In genomic region chr13:52565103-52565739, GRCm38 (mm10) we compare ENCODE assay signal across 8 mouse cellular contexts. TPM values are rescaled to one million over a fixed set of nuclear protein-coding genes. Genes with fewer than 3 reads are reported as not detected.
A peak's percentile ranks its signal among the peaks of the same experiment; 100 is the strongest.
DNase-seq lines count a peak whose midpoint lies in the region; ATAC-seq and TF ChIP-seq lines count a peak whose summit lies in the region.
"Had no signal": no experiment of that assay in that cellular context is flagged by ENCODE, and none has a peak within 500 bp of the region (broad histone marks: within the 10 kb centered on the region; RNA-seq: fewer than 3 reads in every experiment).

No protein-coding gene starts in this region.

- no peak overlapping the region for H3K9ac ChIP-seq in MEL (ENCODE audit: control insufficient read depth, low read depth, low read length, poor library complexity, severe bottlenecking)
- H3K9ac ChIP-seq: neural tube, embryonic 12.5 days had no signal

- H3K4me1 ChIP-seq in MEL (ENCODE audit: control insufficient read depth in 1 of 2, insufficient read depth in 2 of 2, low read length in 2 of 2), result peaks cover 0 to 17% of the 10 kb centered on the region in 2 experiments; a peak in 2 of 4 replicates

- H3K9me3 ChIP-seq in MEL (replicated peaks; ENCODE audit: insufficient read depth, low read length), result no peaks in the 10 kb centered on the region
- H3K9me3 ChIP-seq: neural tube, embryonic 12.5 days had no signal

- no peaks in the 10 kb centered on the region for H3K79me2 ChIP-seq in MEL (ENCODE audit: control insufficient read depth, insufficient read depth, low read length, poor library complexity)

- H3K4me3 ChIP-seq in layer of hippocampus, adult 2 months, result no peak overlapping the region
- peak overlapping the region in 1 of 2 experiments; percentile 34; a peak in 1 of 4 replicates for H3K4me3 ChIP-seq in MEL (ENCODE audit: control insufficient read depth in 1 of 2, insufficient read depth in 1 of 2, low read depth in 2 of 2, low read length in 2 of 2)
- H3K4me3 ChIP-seq: neural tube, embryonic 12.5 days had no signal

- no peak for TF ChIP-seq POLR2A in MEL (IDR thresholded peaks at IDR 0.05; ENCODE audit: control insufficient read depth in 1 of 2, insufficient read depth in 1 of 2, low read depth in 1 of 2, low read length in 2 of 2, poor library complexity in 1 of 2)

- TF ChIP-seq CTCF in layer of hippocampus, adult 2 months (conservative IDR thresholded peaks at IDR 0.05), result peak; percentile 77
- TF ChIP-seq CTCF in MEL (IDR thresholded peaks at IDR 0.05 in 2 of 3, conservative IDR thresholded peaks at IDR 0.05 in 1 of 3; ENCODE audit: control insufficient read depth in 1 of 3, insufficient read depth in 1 of 3, low read depth in 2 of 3, low read length in 3 of 3, poor library complexity in 1 of 3, severe bottlenecking in 1 of 3), result peak; percentile 46 to 63 (median 47)

- DNase-seq in layer of hippocampus, adult 2 months (ENCODE audit: low spot score in 2 of 2), result peak; percentile 28 to 39
- DNase-seq in layer of hippocampus, adult 9-10 months (ENCODE audit: low spot score), result no peak
- peak; percentile 63 to 66 for DNase-seq in B cell, adult 2 months
- DNase-seq in MEL (ENCODE audit: low read depth, low spot score), result peak; percentile 69
- DNase-seq in embryo, embryonic 11 days, result peak; percentile 43
- DNase-seq in urinary bladder, postnatal 10 days (ENCODE audit: low spot score), result no peak

- no peak for ATAC-seq in activated CD4-positive, CD25-positive, alpha-beta regulatory T cell, adult 4 months

- TF ChIP-seq EP300 in MEL (IDR thresholded peaks at IDR 0.05; ENCODE audit: low read depth in 1 of 2, low read length in 2 of 2), result no peak

- H3K27ac ChIP-seq in layer of hippocampus, adult 2 months, result no peak overlapping the region
- no peak overlapping the region for H3K27ac ChIP-seq in MEL (ENCODE audit: control insufficient read depth, low read depth, low read length)
- H3K27ac ChIP-seq: neural tube, embryonic 12.5 days had no signal

- peak; percentile 45 for TF ChIP-seq RAD21 in MEL (IDR thresholded peaks at IDR 0.05; ENCODE audit: low read depth, low read length)

- peaks cover 0 to 4% of the 10 kb centered on the region in 2 experiments; a peak in 2 of 4 replicates for H3K36me3 ChIP-seq in MEL (ENCODE audit: control insufficient read depth in 1 of 2, insufficient read depth in 2 of 2, low read length in 2 of 2)
- H3K36me3 ChIP-seq: neural tube, embryonic 12.5 days had no signal

- no peaks in the 10 kb centered on the region for H3K27me3 ChIP-seq in MEL (ENCODE audit: control insufficient read depth in 1 of 2, insufficient read depth in 2 of 2, low read length in 2 of 2)
- H3K27me3 ChIP-seq: neural tube, embryonic 12.5 days had no signal

TF ChIP-seq in MEL, 35 proteins besides CTCF, POLR2A, EP300 and RAD21:
- TF ChIP-seq RCOR1 (IDR thresholded peaks at IDR 0.05; ENCODE audit: low read depth, low read length), result 0 out of 2 replicates have a peak, but pooled peaks have one; percentile 25
- no peak for TF ChIP-seq TAL1 (IDR thresholded peaks at IDR 0.05; ENCODE audit: low read length)
- peak; percentile 60; the same call in 1 of the 2 replicates for TF ChIP-seq MEF2A (IDR thresholded peaks at IDR 0.05; ENCODE audit: extremely low read depth, insufficient replicate concordance, low read depth, low read length, poor library complexity, severe bottlenecking)
- no peak for TF ChIP-seq POLR2AphosphoS2 (IDR thresholded peaks at IDR 0.05; ENCODE audit: low read length)
- 0 out of 2 replicates have a peak, but pooled peaks have one; percentile 19 for TF ChIP-seq MXI1 (IDR thresholded peaks at IDR 0.05; ENCODE audit: low read depth, low read length)
- TF ChIP-seq SMC3 (IDR thresholded peaks at IDR 0.05; ENCODE audit: low read depth, low read length), result peak; percentile 71
- TF ChIP-seq ZMIZ1 (IDR thresholded peaks at IDR 0.05; ENCODE audit: low read depth, low read length), result no peak

RNA-seq across cellular contexts. Expression of gene Syk, which starts 17.8 kb away (rescaled TPM):
- total RNA-seq in layer of hippocampus, adult 2 months (2021), result 1 to 10 TPM; 3.1 TPM
- 13.3 and 14.4 TPM in 2 replicates for total RNA-seq in MEL (2012; rRNA removed)
- polyA plus RNA-seq in MEL (2012; ENCODE audit: insufficient read depth in 1 of 2, insufficient read length in 2 of 2, low read depth in 1 of 2, low replicate concordance in 2 of 2, missing spikeins in 1 of 2), result 10 to 100 TPM in 1 of 2 experiments, not detected in 1; 23.8 TPM
- 1 to 10 TPM in 1 of 2 experiments, under 1 TPM in 1; 0.63 to 1.4 TPM for polyA plus RNA-seq in activated CD4-positive, CD25-positive, alpha-beta regulatory T cell, adult 4 months (2017; shearing (Covaris generic))

RNA-seq across cellular contexts. Expression of gene Diras2, which starts 34.1 kb away (rescaled TPM):
- total RNA-seq in layer of hippocampus, adult 2 months (2021), result 100 to 1,000 TPM; 150 to 155 TPM
- total RNA-seq in MEL (2012; rRNA removed), result not detected in 2 replicates
- not detected for polyA plus RNA-seq in MEL (2012; ENCODE audit: insufficient read depth in 1 of 2, insufficient read length in 2 of 2, low read depth in 1 of 2, low replicate concordance in 2 of 2, missing spikeins in 1 of 2)
- not detected for polyA plus RNA-seq in activated CD4-positive, CD25-positive, alpha-beta regulatory T cell, adult 4 months (2017; shearing (Covaris generic))

Comparison
In these comparisons a context has a peak if more than half of its experiments do, and no peak if none do; other contexts are left out.
1. DNase-seq: peak in layer of hippocampus, adult 2 months (2 of 2), B cell, adult 2 months (2 of 2), MEL (single experiment) and embryo, embryonic 11 days (single experiment); none in layer of hippocampus, adult 9-10 months (single experiment) and urinary bladder, postnatal 10 days (single experiment).
2. RNA of gene Diras2, which starts 34.1 kb away (total RNA-seq): 150 to 155 TPM in layer of hippocampus, adult 2 months; not detected in MEL; every median in the first group is over 100 times any median in the second.